Mouse (Mus musculus) frontal cortex, adult (tissue): ENCODE results near the gene Arhgef1.
A peak's percentile ranks its signal among the peaks of the same experiment; 100 is the strongest.

Experiments
- ATAC-seq: cut with Nextera tagmentation; 2 replicates; pipeline ENCODE4 v1.9.2; 2017; ENCODE audit warnings: mild to moderate bottlenecking, moderate library complexity, mixed read lengths; ENCODE audit not compliant: low TSS enrichment

Arhgef1 gene

GRCm38 (mm10) chr7:24944257-24944950 is 41.7 kb downstream of the Arhgef1 start, which contains the start of gene Gm4881:
Gene Gm4881, minus strand, starts transcription at chr7:24944494.
- ATAC-seq = no peak

- no peak for ATAC-seq
Observed at GRCm38 (mm10) chr7:24947316-24948048, 44.8 kb downstream of the Arhgef1 start.

GRCm38 (mm10) chr7:24948774-24949173 is 46.1 kb downstream of the Arhgef1 start:
- ATAC-seq = no peak

DNA sequence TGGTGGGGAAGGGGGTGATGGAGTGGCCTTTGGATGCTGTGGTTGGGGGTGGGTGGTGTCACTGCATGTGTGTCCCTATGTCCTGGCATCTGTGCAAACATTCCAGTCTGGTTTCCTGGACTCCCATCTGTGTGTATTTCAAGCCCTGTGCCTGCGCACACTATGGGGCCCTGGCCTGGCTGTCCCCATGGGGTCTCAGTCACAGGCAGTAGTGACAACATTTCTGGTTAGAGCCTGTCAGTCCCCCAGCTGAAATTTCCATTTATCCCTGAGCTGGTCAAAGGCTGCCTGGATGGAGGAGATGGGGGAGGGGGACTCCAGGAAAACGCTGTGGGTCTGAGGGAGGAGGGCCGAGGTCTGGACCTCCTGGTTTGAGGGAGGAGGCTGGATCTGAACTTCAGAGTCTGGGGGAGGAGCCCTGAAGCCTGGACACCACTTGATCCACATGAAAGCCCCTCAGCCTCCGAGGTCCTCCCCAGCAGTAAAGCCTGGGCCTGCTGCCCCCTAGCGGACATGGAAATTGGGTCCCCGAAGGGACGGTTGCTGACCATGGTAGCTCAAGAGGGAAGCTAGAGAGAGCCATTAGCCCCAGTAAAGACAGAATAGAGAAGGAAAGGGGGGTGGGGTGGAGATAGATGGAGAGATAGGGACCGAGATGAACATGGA is 47.4 kb downstream of the Arhgef1 start:
- ATAC-seq = peak; percentile 78

- no peak for ATAC-seq
Observed at GRCm38 (mm10) chr7:24953966-24954365, 51.3 kb downstream of the Arhgef1 start.

DNA sequence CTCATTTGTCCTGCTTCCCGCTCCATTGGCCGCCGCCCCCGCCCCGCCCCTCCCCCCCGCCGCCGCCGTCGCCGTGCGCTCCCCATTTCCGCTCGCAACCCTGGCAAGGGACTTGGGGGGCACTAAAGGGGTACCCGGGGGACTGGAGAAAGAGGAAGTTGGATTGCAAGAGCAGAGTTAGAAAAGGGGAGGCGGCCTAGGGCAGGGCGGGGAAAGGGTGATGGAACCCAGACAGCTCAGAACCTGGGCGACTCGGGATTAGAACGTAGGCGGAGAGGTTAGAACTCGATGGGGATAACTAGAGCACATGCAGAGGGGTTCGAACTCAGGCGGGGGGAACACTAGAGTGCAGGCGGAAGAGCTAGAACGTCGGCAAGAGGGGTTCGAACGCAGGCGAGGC is 51.7 kb downstream of the Arhgef1 start:
- ATAC-seq = no peak

GRCm38 (mm10) chr7:24955226-24955625 is 52.5 kb downstream of the Arhgef1 start:
- no peak for ATAC-seq

DNA sequence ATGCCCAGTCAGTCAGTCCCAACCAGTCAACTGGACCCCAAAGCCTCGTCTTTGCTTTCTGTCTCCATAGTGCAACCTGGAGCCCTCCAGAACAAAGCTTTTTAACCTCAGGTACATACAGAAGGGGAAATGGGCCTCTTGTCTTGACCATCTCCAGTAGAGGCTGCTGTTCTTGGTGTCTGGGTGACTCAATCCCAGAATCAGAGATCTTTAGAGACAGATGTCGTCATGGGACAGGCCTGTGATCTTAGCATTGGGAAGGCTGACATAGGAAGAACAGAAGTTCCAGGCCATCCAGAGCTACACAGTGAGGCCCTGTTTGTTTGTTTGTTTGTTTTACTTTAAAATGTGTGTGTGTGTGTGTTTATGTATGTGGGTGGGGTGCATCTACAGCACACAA is 61.6 kb downstream of the Arhgef1 start:
- ATAC-seq = no peak

DNA sequence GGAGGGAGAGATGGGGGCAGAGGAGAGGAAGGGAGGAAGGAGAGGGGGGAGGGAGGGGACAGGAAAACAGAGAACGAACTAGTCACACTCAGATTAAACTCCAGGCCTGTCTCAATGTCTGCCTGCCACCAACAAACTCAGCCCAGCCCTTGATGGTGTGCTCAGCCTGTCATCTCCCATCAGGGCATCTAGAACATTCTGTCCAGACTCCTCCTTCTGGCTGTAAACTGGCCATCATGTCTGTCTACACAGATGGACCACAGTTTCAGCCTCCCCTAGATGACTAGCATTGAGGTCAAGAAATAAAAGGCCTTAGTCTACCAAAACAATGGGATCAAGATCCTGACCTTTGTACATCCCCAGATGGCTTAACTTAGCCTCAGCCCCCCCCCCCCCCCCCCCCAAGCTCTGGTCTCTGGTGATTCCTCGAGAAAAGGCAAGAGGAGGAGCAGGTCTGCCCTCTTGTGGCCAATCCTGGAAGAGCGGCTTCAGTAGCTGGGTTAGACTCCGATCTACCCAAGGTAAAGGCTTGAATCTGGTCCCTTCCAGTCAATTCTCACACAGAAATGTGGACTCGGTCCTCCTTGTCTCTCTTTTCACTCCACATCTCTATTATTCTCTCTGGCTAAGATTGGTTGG is 62.3 kb downstream of the Arhgef1 start:
- no peak for ATAC-seq

DNA sequence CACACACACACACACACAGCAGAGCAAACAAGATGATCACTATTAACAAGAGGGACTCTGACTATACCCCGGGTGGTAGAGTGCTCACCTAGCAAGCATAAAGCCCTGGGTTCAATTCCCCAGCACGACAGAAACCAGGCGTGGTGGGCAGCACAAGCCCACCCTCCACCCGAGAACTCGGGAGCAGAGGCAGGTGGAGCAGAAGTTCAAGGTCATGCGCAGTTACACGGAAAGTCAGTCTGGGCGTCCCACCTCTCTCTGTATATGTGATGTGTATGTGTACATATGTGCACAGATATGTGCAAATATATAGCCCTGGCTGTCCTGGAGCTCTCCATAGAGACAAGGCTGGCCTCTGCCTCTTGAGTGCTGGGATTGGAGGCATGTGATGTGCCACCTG is 65.3 kb downstream of the Arhgef1 start:
- no peak for ATAC-seq

- no peak for ATAC-seq
Observed at GRCm38 (mm10) chr7:24968463-24968862, 65.8 kb downstream of the Arhgef1 start.

- no peak for ATAC-seq
Observed at GRCm38 (mm10) chr7:24969805-24970204, 67.1 kb downstream of the Arhgef1 start.

DNA sequence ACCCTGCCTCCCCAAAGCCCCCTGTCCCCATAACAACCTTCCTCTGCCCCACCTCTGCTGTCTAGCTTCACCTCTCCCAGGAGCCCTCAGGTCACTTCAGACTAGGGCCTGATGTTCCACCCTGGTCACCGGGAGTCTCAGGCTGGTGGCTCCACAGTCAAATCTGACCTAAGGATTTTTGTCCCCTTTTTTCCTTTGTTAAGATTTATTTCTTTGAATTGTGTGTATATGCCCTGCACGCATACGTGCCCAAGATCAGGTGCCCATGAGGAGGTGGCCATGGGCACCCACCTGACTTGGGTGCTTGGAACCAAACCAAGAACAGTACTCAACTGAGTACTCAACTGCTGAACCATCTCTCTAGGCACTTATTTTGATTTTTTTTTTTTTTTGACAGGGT is 67.6 kb downstream of the Arhgef1 start:
- ATAC-seq = no peak

GRCm38 (mm10) chr7:24971261-24971971 is 68.7 kb downstream of the Arhgef1 start:
- peak; percentile 5 for ATAC-seq

DNA sequence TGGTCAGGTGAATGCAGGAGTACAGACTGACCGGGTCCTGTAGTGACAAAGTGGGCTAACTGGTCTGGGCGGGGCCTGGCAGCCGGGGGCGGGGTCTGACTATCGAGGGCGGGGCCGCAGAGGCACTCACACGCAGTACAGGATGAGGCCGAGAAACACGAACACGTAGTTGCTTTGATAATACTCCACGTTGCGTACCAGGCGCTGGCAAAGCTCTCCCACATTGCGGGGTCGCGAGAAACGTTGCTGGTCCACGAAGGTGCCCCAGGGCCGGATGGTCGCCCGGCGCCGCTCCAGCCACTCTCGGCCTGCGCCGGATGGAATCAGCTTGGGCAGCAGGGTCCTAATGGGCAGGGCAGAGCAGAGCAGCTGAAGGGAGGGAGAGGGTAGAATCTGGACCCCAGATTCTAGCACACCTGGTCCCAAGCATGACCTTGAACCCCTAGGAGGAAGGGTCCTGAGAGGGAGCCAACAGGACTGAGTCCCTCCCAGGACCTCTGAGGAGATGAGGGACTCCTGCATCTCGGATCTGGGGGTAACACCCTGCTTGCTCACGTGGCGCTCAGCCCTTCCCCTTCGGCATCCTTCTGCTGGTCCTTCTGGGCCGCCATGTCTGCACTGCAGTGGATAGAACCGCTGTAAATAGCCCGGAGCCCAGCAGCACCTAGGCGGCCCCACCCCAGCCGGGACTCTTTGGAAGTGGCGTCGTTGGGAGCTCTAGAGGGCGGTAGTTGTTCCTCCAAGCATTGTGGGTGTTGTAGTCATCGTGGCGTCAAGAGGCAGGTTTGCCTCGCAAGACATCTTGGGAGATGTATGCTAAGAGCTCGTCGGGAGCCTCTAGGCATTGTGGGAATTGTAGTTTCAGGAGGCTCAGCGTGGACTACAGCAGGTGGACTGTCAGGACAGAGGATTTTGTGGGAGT is 69.5 kb downstream of the Arhgef1 start, which contains the start of gene Rabac1:
TSS of gene Rabac1 (minus strand) at position 783 of the 922 bp plus-strand sequence.
- peak; percentile 88 for ATAC-seq

DNA sequence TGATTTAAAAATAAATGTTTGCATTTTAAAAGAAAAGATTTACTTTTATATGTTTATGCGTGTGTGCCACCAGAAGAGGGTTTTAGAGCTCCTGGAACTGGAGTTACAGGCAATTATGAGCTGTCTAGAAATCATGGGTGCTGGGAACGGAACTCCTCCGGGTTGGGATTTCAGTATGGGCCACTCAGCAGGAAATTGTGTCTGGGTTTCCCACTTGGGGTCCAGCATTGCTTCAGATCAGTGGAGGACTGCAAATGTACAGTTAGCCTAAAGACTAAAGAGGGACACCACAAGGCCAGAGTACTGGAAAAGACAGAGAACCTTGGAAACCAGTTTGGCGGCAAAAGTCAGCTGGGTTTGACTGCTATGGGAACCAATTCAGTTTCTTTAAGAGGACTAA is 70.5 kb downstream of the Arhgef1 start:
- ATAC-seq = no peak

DNA sequence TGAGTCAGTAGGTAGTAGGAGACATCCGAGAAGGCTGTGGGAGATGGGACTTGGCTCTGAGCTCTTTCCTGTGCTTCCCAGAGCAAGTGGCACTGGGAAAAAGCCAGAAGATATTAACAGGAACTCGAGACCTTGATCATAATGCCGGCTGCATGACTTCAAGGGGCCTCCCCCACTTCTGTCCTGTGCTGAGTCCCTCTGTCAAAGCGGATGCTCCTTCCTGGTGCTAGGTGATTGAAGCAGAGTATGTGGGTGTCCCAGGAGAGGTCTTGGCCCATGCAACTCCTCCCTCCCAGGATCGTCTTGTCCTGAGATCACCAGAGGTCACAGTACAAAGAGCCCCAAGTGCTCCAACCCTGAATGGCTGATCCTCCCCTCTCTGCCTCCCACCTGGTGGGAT is 71.2 kb downstream of the Arhgef1 start:
- no peak for ATAC-seq

GRCm38 (mm10) chr7:24974893-24975595 is 72.3 kb downstream of the Arhgef1 start:
- no peak for ATAC-seq
